In the genomic region with DNA sequence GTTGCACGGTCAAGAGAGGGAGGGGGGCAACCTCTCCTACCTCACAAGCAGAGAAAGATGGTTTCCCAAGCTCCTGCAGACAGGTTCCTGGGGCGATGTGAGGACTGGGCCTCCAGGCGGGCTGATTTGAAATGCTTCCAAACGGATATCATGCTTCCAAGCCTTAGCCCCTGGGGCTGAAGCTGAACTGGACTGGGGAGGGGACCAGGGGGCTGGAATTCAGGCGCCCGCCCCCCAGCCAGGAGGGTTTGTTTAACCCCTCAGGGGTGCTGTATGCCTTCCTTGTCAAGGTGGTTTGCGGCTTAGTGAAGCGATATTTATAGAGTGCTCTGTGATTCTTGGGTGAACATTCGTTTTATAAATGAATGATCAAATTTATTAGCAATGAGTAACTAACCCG, we compare ENCODE assay signal across 16 mouse cellular contexts.
"Had no signal": no experiment of that assay in that cellular context is flagged by ENCODE, and none has a peak within 500 bp of the region (broad histone marks: within the 10 kb centered on the region; RNA-seq: fewer than 3 reads in every experiment).

No protein-coding gene starts in this region.

- DNase-seq: kidney, adult 8-10 months; kidney, postnatal 36 days; layer of hippocampus, postnatal 36 days; liver, embryonic 13.5 days; lung, adult 2 months; lung, postnatal 14 days; lung, postnatal 4 days; midbrain, embryonic 14.5 days; thymus, adult 2 months; thymus, postnatal 14 days; thymus, postnatal 4 days had no signal

- H3K4me1 ChIP-seq: liver, embryonic 13.5 days; neural tube, embryonic 13.5 days had no signal

- H3K27ac ChIP-seq: left cerebral cortex, adult 2 months; liver, embryonic 13.5 days; neural tube, embryonic 13.5 days; stomach, postnatal 0 days had no signal

- H3K4me3 ChIP-seq: left cerebral cortex, adult 2 months; liver, embryonic 13.5 days; neural tube, embryonic 13.5 days had no signal

- H3K36me3 ChIP-seq: liver, embryonic 13.5 days; neural tube, embryonic 13.5 days had no signal

- ATAC-seq: intestine, postnatal 0 days had no signal

- H3K9ac ChIP-seq: liver, embryonic 13.5 days; neural tube, embryonic 13.5 days had no signal

- H3K9me3 ChIP-seq: liver, embryonic 13.5 days; neural tube, embryonic 13.5 days had no signal

- H3K27me3 ChIP-seq: liver, embryonic 13.5 days; neural tube, embryonic 13.5 days had no signal

- H3K4me2 ChIP-seq: liver, embryonic 13.5 days; midbrain, embryonic 11.5 days; neural tube, embryonic 13.5 days had no signal
